22 mouse cellular contexts compared by ENCODE assay signal in the genomic region with DNA sequence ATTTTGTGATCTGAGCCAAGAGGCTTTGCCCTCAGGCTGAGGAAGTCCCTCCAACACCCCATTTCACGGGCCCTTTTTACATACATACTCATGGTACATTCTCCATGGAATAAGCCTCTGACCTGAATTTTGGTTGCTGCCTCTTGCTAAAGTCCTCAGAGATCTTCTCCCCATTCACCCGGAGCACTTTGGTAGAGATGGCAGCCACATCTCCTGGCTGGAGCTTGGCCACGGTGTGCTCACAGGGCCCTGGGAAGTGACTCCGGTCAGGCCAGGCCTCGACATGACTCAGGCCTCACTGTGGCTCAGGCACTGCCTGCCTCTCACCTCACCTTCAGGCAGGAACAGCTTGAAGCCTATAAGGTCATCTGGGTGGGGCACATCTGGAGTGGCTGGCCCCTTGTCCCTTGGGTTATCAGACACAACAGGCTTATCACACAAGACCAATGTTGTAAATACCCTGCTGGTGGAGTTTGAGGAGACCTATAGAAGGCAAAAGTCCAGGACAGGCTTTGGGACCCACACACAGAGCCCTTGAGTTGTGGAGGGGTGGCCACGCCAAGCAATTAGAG. TPM values are rescaled to one million over a fixed set of nuclear protein-coding genes. Genes with fewer than 3 reads are reported as not detected.
A peak's percentile ranks its signal among the peaks of the same experiment; 100 is the strongest.
DNase-seq lines count a peak whose midpoint lies in the region; ATAC-seq and TF ChIP-seq lines count a peak whose summit lies in the region.
"Had no signal": no experiment of that assay in that cellular context is flagged by ENCODE, and none has a peak within 500 bp of the region (broad histone marks: within the 10 kb centered on the region; RNA-seq: fewer than 3 reads in every experiment).

No protein-coding gene starts in this region.

- TF ChIP-seq EP300 in heart, adult 2 months (IDR thresholded peaks at IDR 0.05; ENCODE audit: insufficient read depth, low read depth, low read length), result no peak

- H3K4me1 ChIP-seq in heart, embryonic 13.5 days, result peaks cover 22% of the 10 kb centered on the region
- H3K4me1 ChIP-seq in heart, adult 2 months (ENCODE audit: control insufficient read depth, insufficient read depth, low read length), result peaks cover 3% of the 10 kb centered on the region
- H3K4me1 ChIP-seq in embryonic facial prominence, embryonic 10.5 days, result peaks cover 23% of the 10 kb centered on the region
- H3K4me1 ChIP-seq in liver, embryonic 16.5 days (ENCODE audit: control insufficient read depth, low read depth, low read length), result peaks cover 35% of the 10 kb centered on the region

- 74% methylated on average over 6 of the region's 6 CpGs for WGBS in heart, embryonic 13.5 days
- 82% methylated on average over 6 of the region's 6 CpGs for WGBS in heart, adult 2 months
- 87% methylated on average over 6 of the region's 6 CpGs for WGBS in embryonic facial prominence, embryonic 10.5 days
- 66% methylated on average over 6 of the region's 6 CpGs for WGBS in liver, embryonic 16.5 days (ENCODE audit: insufficient replicate concordance)

- no peaks in the 10 kb centered on the region for H3K9me3 ChIP-seq in heart, embryonic 13.5 days
- no peaks in the 10 kb centered on the region for H3K9me3 ChIP-seq in embryonic facial prominence, embryonic 10.5 days
- H3K9me3 ChIP-seq in liver, embryonic 16.5 days (replicated peaks; ENCODE audit: control insufficient read depth, low read length), result no peaks in the 10 kb centered on the region
- H3K9me3 ChIP-seq: forebrain, embryonic 15.5 days; hindbrain, embryonic 10.5 days; intestine, embryonic 15.5 days; kidney, embryonic 15.5 days; limb, embryonic 13.5 days; midbrain, embryonic 13.5 days had no signal

- H3K4me2 ChIP-seq in heart, embryonic 13.5 days, result peak overlapping the region; percentile 9; the same call in 1 of the 2 replicates
- H3K4me2 ChIP-seq in liver, embryonic 16.5 days (ENCODE audit: low read depth, low read length), result 0 out of 2 replicates have a peak overlapping the region, but pooled peaks have one; percentile 14
- H3K4me2 ChIP-seq: forebrain, embryonic 15.5 days; intestine, embryonic 15.5 days; kidney, embryonic 15.5 days; limb, embryonic 13.5 days; lung, embryonic 14.5 days; midbrain, embryonic 13.5 days had no signal

- peaks cover 74% of the 10 kb centered on the region for H3K36me3 ChIP-seq in heart, embryonic 13.5 days
- H3K36me3 ChIP-seq in heart, adult 2 months (ENCODE audit: control insufficient read depth, insufficient read depth, low read length), result no peaks in the 10 kb centered on the region
- H3K36me3 ChIP-seq in embryonic facial prominence, embryonic 10.5 days (replicated peaks), result peaks cover 80% of the 10 kb centered on the region
- peaks cover 33% of the 10 kb centered on the region for H3K36me3 ChIP-seq in liver, embryonic 16.5 days (ENCODE audit: control insufficient read depth, insufficient read depth)

- TF ChIP-seq CTCF in heart, adult 2 months (IDR thresholded peaks at IDR 0.05), result no peak

- intact Hi-C loops in heart, adult 2 months (cut with DNase I), result no loop called here

- no peak for TF ChIP-seq POLR2A in heart, adult 2 months (IDR thresholded peaks at IDR 0.05; ENCODE audit: insufficient read depth, low read depth, low read length)

- no peak for ATAC-seq in heart, embryonic 13.5 days (ENCODE audit: extremely low read depth, insufficient number of reproducible peaks, low FRiP score, low TSS enrichment)
- ATAC-seq in liver, embryonic 16.5 days (ENCODE audit: low read depth), result no peak
- ATAC-seq: forebrain, embryonic 15.5 days; hindbrain, embryonic 16.5 days; intestine, embryonic 15.5 days; midbrain, embryonic 13.5 days had no signal

- peak; percentile 28 for DNase-seq in adrenal gland, postnatal 10 days
- no peak for DNase-seq in adrenal gland, postnatal 14 days
- DNase-seq in heart, adult 2 months, result no peak
- DNase-seq in embryonic facial prominence, embryonic 10.5 days (ENCODE audit: low spot score), result no peak
- DNase-seq in frontal cortex, adult 2 months (ENCODE audit: extremely low spot score in 1 of 2, low spot score in 1 of 2), result no peak
- DNase-seq: cerebellum, adult 11-12 months; cerebellum, postnatal 10 days; gastrocnemius, postnatal 10 days; kidney, postnatal 36 days; lung, embryonic 14.5 days; thymus, adult 18-20 months; thymus, postnatal 36 days had no signal

- no peak overlapping the region for H3K27ac ChIP-seq in heart, embryonic 13.5 days (replicated peaks)
- H3K27ac ChIP-seq in heart, adult 2 months, result no peak overlapping the region
- no peak overlapping the region for H3K27ac ChIP-seq in embryonic facial prominence, embryonic 10.5 days (replicated peaks)
- peak overlapping the region; percentile 35; the same call in 1 of the 2 replicates for H3K27ac ChIP-seq in liver, embryonic 16.5 days (ENCODE audit: low read length)
- H3K27ac ChIP-seq: forebrain, embryonic 15.5 days; hindbrain, embryonic 10.5 days; intestine, embryonic 15.5 days; kidney, embryonic 15.5 days; limb, embryonic 13.5 days; midbrain, embryonic 13.5 days had no signal

- peaks cover 2% of the 10 kb centered on the region; the same call in 1 of the 2 replicates for H3K79me2 ChIP-seq in heart, adult 2 months (replicated peaks; ENCODE audit: control insufficient read depth, insufficient read depth, low read length)

- H3K9ac ChIP-seq in heart, embryonic 13.5 days, result no peak overlapping the region
- no peak overlapping the region for H3K9ac ChIP-seq in heart, adult 2 months (ENCODE audit: low read depth, low read length)
- H3K9ac ChIP-seq in liver, embryonic 16.5 days (ENCODE audit: low read depth, low read length), result peak overlapping the region; percentile 21; the same call in 1 of the 2 replicates
- H3K9ac ChIP-seq: forebrain, embryonic 15.5 days; intestine, embryonic 15.5 days; kidney, embryonic 15.5 days; limb, embryonic 13.5 days; lung, embryonic 14.5 days; midbrain, embryonic 13.5 days had no signal

- no peaks in the 10 kb centered on the region for H3K27me3 ChIP-seq in heart, embryonic 13.5 days (replicated peaks)
- no peaks in the 10 kb centered on the region for H3K27me3 ChIP-seq in heart, adult 2 months (ENCODE audit: control insufficient read depth, insufficient read depth, low read length)
- no peaks in the 10 kb centered on the region for H3K27me3 ChIP-seq in embryonic facial prominence, embryonic 10.5 days (replicated peaks; ENCODE audit: low read depth, poor library complexity, severe bottlenecking)
- H3K27me3 ChIP-seq in liver, embryonic 16.5 days (ENCODE audit: control insufficient read depth, insufficient read depth, low read depth, low read length), result no peaks in the 10 kb centered on the region
- H3K27me3 ChIP-seq: forebrain, embryonic 15.5 days; intestine, embryonic 15.5 days; kidney, embryonic 15.5 days; limb, embryonic 13.5 days; midbrain, embryonic 13.5 days had no signal

- no peak overlapping the region for H3K4me3 ChIP-seq in heart, embryonic 13.5 days
- H3K4me3 ChIP-seq in heart, adult 2 months, result no peak overlapping the region
- 0 out of 2 replicates have a peak overlapping the region, but pooled peaks have one; percentile 25 for H3K4me3 ChIP-seq in embryonic facial prominence, embryonic 10.5 days
- H3K4me3 ChIP-seq in liver, embryonic 16.5 days (ENCODE audit: low read depth, low read length), result no peak overlapping the region
- H3K4me3 ChIP-seq: forebrain, embryonic 15.5 days; intestine, embryonic 15.5 days; kidney, embryonic 15.5 days; limb, embryonic 13.5 days; midbrain, embryonic 13.5 days had no signal

RNA-seq across cellular contexts. Expression of a gene that starts 4.0 kb away (rescaled TPM):
- 10 to 100 TPM; 45.1 to 52.2 TPM for total RNA-seq in adrenal gland, postnatal 10 days (2021)
- 65.0 and 65.5 TPM in 2 replicates for total RNA-seq in adrenal gland, postnatal 14 days (2021)
- polyA plus RNA-seq in heart, embryonic 13.5 days (2015; fragmentation: Nextera tagmentation; extraction: Ambion mirVana), result 32.3 and 34.9 TPM in 2 replicates
- 10 to 100 TPM; 12.4 to 14.2 TPM for total RNA-seq in heart, adult 2 months (2021)
- 22.9 and 28.3 TPM in 2 replicates for polyA plus RNA-seq in heart, adult 2 months (2012; rRNA removed)
- polyA plus RNA-seq in embryonic facial prominence, embryonic 10.5 days (2016; fragmentation: Nextera tagmentation; extraction: Ambion mirVana), result 78.1 and 88.8 TPM in 2 replicates
- polyA plus RNA-seq in liver, embryonic 16.5 days (2015; fragmentation: Nextera tagmentation; extraction: Ambion mirVana), result 25.6 and 27.6 TPM in 2 replicates
- polyA plus RNA-seq in frontal cortex, adult 2 months (2012; rRNA removed), result 47.3 and 56.4 TPM in 2 replicates

RNA-seq across cellular contexts. Expression of a gene that starts 4.1 kb away (rescaled TPM):
- 10 to 100 TPM; 31.8 to 33.0 TPM for total RNA-seq in adrenal gland, postnatal 10 days (2021)
- 38.0 and 38.6 TPM in 2 replicates for total RNA-seq in adrenal gland, postnatal 14 days (2021)
- polyA plus RNA-seq in heart, embryonic 13.5 days (2015; fragmentation: Nextera tagmentation; extraction: Ambion mirVana), result 17.4 and 18.3 TPM in 2 replicates
- 1 to 10 TPM; 8.5 to 9.5 TPM for total RNA-seq in heart, adult 2 months (2021)
- 14.1 and 17.3 TPM in 2 replicates for polyA plus RNA-seq in heart, adult 2 months (2012; rRNA removed)
- 24.6 and 26.4 TPM in 2 replicates for polyA plus RNA-seq in embryonic facial prominence, embryonic 10.5 days (2016; fragmentation: Nextera tagmentation; extraction: Ambion mirVana)
- 10.7 and 11.7 TPM in 2 replicates for polyA plus RNA-seq in liver, embryonic 16.5 days (2015; fragmentation: Nextera tagmentation; extraction: Ambion mirVana)
- 71.8 and 77.6 TPM in 2 replicates for polyA plus RNA-seq in frontal cortex, adult 2 months (2012; rRNA removed)

RNA-seq across cellular contexts. Expression of a gene that starts 9.2 kb away (rescaled TPM):
- 10 to 100 TPM; 49.2 to 60.8 TPM for total RNA-seq in adrenal gland, postnatal 10 days (2021)
- 55.0 and 60.0 TPM in 2 replicates for total RNA-seq in adrenal gland, postnatal 14 days (2021)
- polyA plus RNA-seq in heart, embryonic 13.5 days (2015; fragmentation: Nextera tagmentation; extraction: Ambion mirVana), result 27.3 and 30.6 TPM in 2 replicates
- total RNA-seq in heart, adult 2 months (2021), result 10 to 100 TPM; 18.1 to 26.8 TPM
- 28.9 and 37.7 TPM in 2 replicates for polyA plus RNA-seq in heart, adult 2 months (2012; rRNA removed)
- polyA plus RNA-seq in embryonic facial prominence, embryonic 10.5 days (2016; fragmentation: Nextera tagmentation; extraction: Ambion mirVana), result 57.1 and 57.3 TPM in 2 replicates
- polyA plus RNA-seq in liver, embryonic 16.5 days (2015; fragmentation: Nextera tagmentation; extraction: Ambion mirVana), result 24.8 and 27.3 TPM in 2 replicates
- 72.8 and 77.5 TPM in 2 replicates for polyA plus RNA-seq in frontal cortex, adult 2 months (2012; rRNA removed)

RNA-seq across cellular contexts. Expression of a gene that starts 9.4 kb away (rescaled TPM):
- 10 to 100 TPM; 44.2 to 48.4 TPM for total RNA-seq in adrenal gland, postnatal 10 days (2021)
- total RNA-seq in adrenal gland, postnatal 14 days (2021), result 54.4 and 58.4 TPM in 2 replicates
- 68.5 and 70.9 TPM in 2 replicates for polyA plus RNA-seq in heart, embryonic 13.5 days (2015; fragmentation: Nextera tagmentation; extraction: Ambion mirVana)
- total RNA-seq in heart, adult 2 months (2021), result 10 to 100 TPM; 14.9 to 15.8 TPM
- 12.3 and 15.5 TPM in 2 replicates for polyA plus RNA-seq in heart, adult 2 months (2012; rRNA removed)
- 129 and 144 TPM in 2 replicates for polyA plus RNA-seq in embryonic facial prominence, embryonic 10.5 days (2016; fragmentation: Nextera tagmentation; extraction: Ambion mirVana)
- 41.4 and 42.3 TPM in 2 replicates for polyA plus RNA-seq in liver, embryonic 16.5 days (2015; fragmentation: Nextera tagmentation; extraction: Ambion mirVana)
- 60.8 and 66.2 TPM in 2 replicates for polyA plus RNA-seq in frontal cortex, adult 2 months (2012; rRNA removed)

RNA-seq across cellular contexts. Expression of a gene that starts 21.5 kb away (rescaled TPM):
- 100 to 1,000 TPM; 158 to 363 TPM for total RNA-seq in adrenal gland, postnatal 10 days (2021)
- total RNA-seq in adrenal gland, postnatal 14 days (2021), result 36.2 and 180 TPM in 2 replicates
- polyA plus RNA-seq in heart, embryonic 13.5 days (2015; fragmentation: Nextera tagmentation; extraction: Ambion mirVana), result 2.3 and 5.6 TPM in 2 replicates
- total RNA-seq in heart, adult 2 months (2021), result 1 to 10 TPM; 2.6 to 3.8 TPM
- 3.9 and 5.7 TPM in 2 replicates for polyA plus RNA-seq in heart, adult 2 months (2012; rRNA removed)
- polyA plus RNA-seq in embryonic facial prominence, embryonic 10.5 days (2016; fragmentation: Nextera tagmentation; extraction: Ambion mirVana), result 2.1 and 2.6 TPM in 2 replicates
- polyA plus RNA-seq in liver, embryonic 16.5 days (2015; fragmentation: Nextera tagmentation; extraction: Ambion mirVana), result 384 and 472 TPM in 2 replicates
- 0.29 and 0.44 TPM in 2 replicates for polyA plus RNA-seq in frontal cortex, adult 2 months (2012; rRNA removed)
- total RNA-seq: granulocyte monocyte progenitor cell, adult 5-6 weeks had no signal
